Mouse (Mus musculus) MEL (cell line): ENCODE measurements around the gene Mapk1. TPM values are rescaled to one million over a fixed set of nuclear protein-coding genes. Genes with fewer than 3 reads are reported as not detected.

Experiments
- DNase-seq: peaks from one replicate; pipeline ENCODE4 v3.0.0; 2011; ENCODE audit warnings: low read depth, low spot score
- H3K27ac ChIP-seq: 2 replicates; pipeline ENCODE4 v1.5.1; 2012; ENCODE audit warnings: low read depth, mild to moderate bottlenecking, control low read depth, low read length, moderate library complexity; ENCODE audit not compliant: control insufficient read depth
- H3K27me3 ChIP-seq, 2 experiments: fragments of 150-350 bp in 1 of 2; sonication (generic) in 1 of 2; 2 replicates each; pipeline ENCODE4 v1.6.1; 2012; ENCODE audit warnings: low read length in 2 of 2, mild to moderate bottlenecking in 2 of 2, improper control_type of control experiment in 1 of 2, moderate library complexity in 1 of 2; ENCODE audit not compliant: insufficient read depth in 2 of 2, control insufficient read depth in 1 of 2
- H3K36me3 ChIP-seq, 2 experiments: 2 replicates each; pipeline ENCODE4 v1.6.1; 2012 to 2014; ENCODE audit warnings: low read length in 2 of 2, improper control_type of control experiment in 1 of 2, inconsistent platforms in 1 of 2, mild to moderate bottlenecking in 1 of 2; ENCODE audit not compliant: insufficient read depth in 2 of 2, control insufficient read depth in 1 of 2
- H3K4me1 ChIP-seq, 2 experiments: fragments of 150-350 bp in 1 of 2; sonication (generic) in 1 of 2; 2 replicates each; pipeline ENCODE4 v1.6.1; 2012; ENCODE audit warnings: low read length in 2 of 2, improper control_type of control experiment in 1 of 2, mild to moderate bottlenecking in 1 of 2; ENCODE audit not compliant: insufficient read depth in 2 of 2, control insufficient read depth in 1 of 2
- H3K4me3 ChIP-seq, 2 experiments: fragments of 150-350 bp in 1 of 2; sonication (generic) in 1 of 2; 2 replicates each; pipeline ENCODE4 v1.5.1; 2012; ENCODE audit warnings: low read depth in 2 of 2, low read length in 2 of 2, mild to moderate bottlenecking in 2 of 2, moderate library complexity in 2 of 2, control low read depth in 1 of 2, improper control_type of control experiment in 1 of 2; ENCODE audit not compliant: control insufficient read depth in 1 of 2, insufficient read depth in 1 of 2
- H3K79me2 ChIP-seq: 2 replicates; pipeline ENCODE4 v1.6.1; 2012; ENCODE audit warnings: mild to moderate bottlenecking, low read length, moderate library complexity; ENCODE audit not compliant: control insufficient read depth, poor library complexity, insufficient read depth
- H3K9ac ChIP-seq: 2 replicates; pipeline ENCODE4 v1.6.1; 2012; ENCODE audit warnings: low read depth, mild to moderate bottlenecking, control low read depth, low read length, moderate library complexity; ENCODE audit not compliant: control insufficient read depth, poor library complexity, severe bottlenecking
- H3K9me3 ChIP-seq: fragments of 150-350 bp; sonication (generic); replicated peaks from 2 replicates; pipeline ENCODE4 v1.6.1; 2012; ENCODE audit warnings: mild to moderate bottlenecking, low read length, improper control_type of control experiment, moderate library complexity; ENCODE audit not compliant: insufficient read depth
- CHD1 ChIP-seq: IDR thresholded peaks from 2 replicates; pipeline ENCODE4 v1.6.1; 2012; ENCODE audit warnings: low read depth, mild to moderate bottlenecking, inconsistent platforms, low read length, improper control_type of control experiment
- CHD2 ChIP-seq: IDR thresholded peaks from 2 replicates; pipeline ENCODE4 v1.6.1; 2011; ENCODE audit warnings: low read length, improper control_type of control experiment
- E2F4 ChIP-seq: IDR thresholded peaks from 2 replicates; pipeline ENCODE4 v1.6.1; 2011; ENCODE audit warnings: low read depth, low read length, improper control_type of control experiment, borderline replicate concordance
- EP300 ChIP-seq, 2 experiments: IDR thresholded peaks; 2 replicates each; pipeline ENCODE4 v1.6.1; 2011; ENCODE audit warnings: improper control_type of control experiment in 2 of 2, low read length in 2 of 2, low read depth in 1 of 2, mild to moderate bottlenecking in 1 of 2
- GATA1 ChIP-seq: IDR thresholded peaks from 2 replicates; pipeline ENCODE4 v1.6.1; 2011; ENCODE audit warnings: low read depth, low read length, improper control_type of control experiment
- HCFC1 ChIP-seq: IDR thresholded peaks from 2 replicates; pipeline ENCODE4 v1.6.1; 2012; ENCODE audit warnings: low read depth, mild to moderate bottlenecking, inconsistent platforms, low read length, improper control_type of control experiment, moderate library complexity
- KAT2A ChIP-seq: conservative IDR thresholded peaks from 2 replicates; pipeline ENCODE4 v1.6.1; 2012; ENCODE audit warnings: low read depth, low read length, improper control_type of control experiment, inconsistent platforms
- MAFK ChIP-seq: IDR thresholded peaks from 2 replicates; pipeline ENCODE4 v1.6.1; 2011; ENCODE audit warnings: low read depth, mild to moderate bottlenecking, low read length, improper control_type of control experiment, borderline replicate concordance
- MAZ ChIP-seq: IDR thresholded peaks from 2 replicates; pipeline ENCODE4 v1.6.1; 2012; ENCODE audit warnings: low read depth, mild to moderate bottlenecking, inconsistent platforms, low read length, improper control_type of control experiment
- MEF2A ChIP-seq: IDR thresholded peaks from 2 replicates; pipeline ENCODE4 v1.6.1; 2014; ENCODE audit warnings: low read depth, mild to moderate bottlenecking, inconsistent platforms, low read length, improper control_type of control experiment; ENCODE audit not compliant: poor library complexity, insufficient replicate concordance, severe bottlenecking; ENCODE audit errors: extremely low read depth
- MXI1 ChIP-seq: IDR thresholded peaks from 2 replicates; pipeline ENCODE4 v1.6.1; 2011; ENCODE audit warnings: mild to moderate bottlenecking, low read depth, low read length, improper control_type of control experiment
- NELFE ChIP-seq: IDR thresholded peaks from 2 replicates; pipeline ENCODE4 v1.6.1; 2011; ENCODE audit warnings: low read depth, low read length, improper control_type of control experiment
- NRF1 ChIP-seq: IDR thresholded peaks from 2 replicates; pipeline ENCODE4 v1.6.1; 2014; ENCODE audit warnings: low read depth, mild to moderate bottlenecking, inconsistent platforms, low read length, improper control_type of control experiment, moderate library complexity; ENCODE audit not compliant: poor library complexity, insufficient read depth, severe bottlenecking
- POLR2A ChIP-seq, 2 experiments: IDR thresholded peaks; 2 replicates each; pipeline ENCODE4 v1.6.1; 2011 to 2012; ENCODE audit warnings: low read length in 2 of 2, mild to moderate bottlenecking in 2 of 2, control low read depth in 1 of 2, improper control_type of control experiment in 1 of 2, low read depth in 1 of 2, moderate library complexity in 1 of 2; ENCODE audit not compliant: control insufficient read depth in 1 of 2, insufficient read depth in 1 of 2, poor library complexity in 1 of 2
- POLR2AphosphoS2 ChIP-seq: IDR thresholded peaks from 2 replicates; pipeline ENCODE4 v1.6.1; 2011; ENCODE audit warnings: low read length, improper control_type of control experiment
- RCOR1 ChIP-seq: IDR thresholded peaks from 2 replicates; pipeline ENCODE4 v1.6.1; 2012; ENCODE audit warnings: low read depth, mild to moderate bottlenecking, inconsistent platforms, low read length, improper control_type of control experiment
- SIN3A ChIP-seq: IDR thresholded peaks from 2 replicates; pipeline ENCODE4 v1.6.1; 2012; ENCODE audit warnings: low read length, improper control_type of control experiment, inconsistent platforms
- SMC3 ChIP-seq: IDR thresholded peaks from 2 replicates; pipeline ENCODE4 v1.6.1; 2011; ENCODE audit warnings: low read depth, low read length, improper control_type of control experiment
- TAL1 ChIP-seq: IDR thresholded peaks from 2 replicates; pipeline ENCODE4 v1.6.1; 2012; ENCODE audit warnings: mild to moderate bottlenecking, inconsistent platforms, low read length, moderate library complexity, mixed read lengths
- USF1 ChIP-seq: IDR thresholded peaks from 2 replicates; pipeline ENCODE4 v1.6.1; 2014; ENCODE audit warnings: low read depth, mild to moderate bottlenecking, inconsistent platforms, low read length, improper control_type of control experiment, moderate library complexity
- ZC3H11A ChIP-seq: IDR thresholded peaks from 2 replicates; pipeline ENCODE4 v1.6.1; 2012; ENCODE audit warnings: low read depth, mild to moderate bottlenecking, inconsistent platforms, low read length, improper control_type of control experiment
- polyA plus RNA-seq, 2 experiments: library from polyadenylated mRNA; stranded (reverse) in 1 of 2; unstranded in 1 of 2; fragments of >175 nt in 1 of 2; fragments of >200 nt in 1 of 2; gene quantifications; 2 replicates each; pipeline versions ENCODE4 v1.2.1 to v1.2.4; 2012; ENCODE audit warnings: low replicate concordance in 2 of 2, low read depth in 1 of 2; ENCODE audit not compliant: insufficient read length in 2 of 2, insufficient read depth in 1 of 2, missing spikeins in 1 of 2
- total RNA-seq: library from RNA; depleted of rRNA; stranded (reverse); fragments of 300-350 nt; gene quantifications from 2 replicates; pipeline ENCODE4 v1.2.3, GENCODE M21; 2012

The Mapk1 gene
- total and polyA plus RNA-seq, 3 experiments: 125 to 225 (median 144) TPM

DNA sequence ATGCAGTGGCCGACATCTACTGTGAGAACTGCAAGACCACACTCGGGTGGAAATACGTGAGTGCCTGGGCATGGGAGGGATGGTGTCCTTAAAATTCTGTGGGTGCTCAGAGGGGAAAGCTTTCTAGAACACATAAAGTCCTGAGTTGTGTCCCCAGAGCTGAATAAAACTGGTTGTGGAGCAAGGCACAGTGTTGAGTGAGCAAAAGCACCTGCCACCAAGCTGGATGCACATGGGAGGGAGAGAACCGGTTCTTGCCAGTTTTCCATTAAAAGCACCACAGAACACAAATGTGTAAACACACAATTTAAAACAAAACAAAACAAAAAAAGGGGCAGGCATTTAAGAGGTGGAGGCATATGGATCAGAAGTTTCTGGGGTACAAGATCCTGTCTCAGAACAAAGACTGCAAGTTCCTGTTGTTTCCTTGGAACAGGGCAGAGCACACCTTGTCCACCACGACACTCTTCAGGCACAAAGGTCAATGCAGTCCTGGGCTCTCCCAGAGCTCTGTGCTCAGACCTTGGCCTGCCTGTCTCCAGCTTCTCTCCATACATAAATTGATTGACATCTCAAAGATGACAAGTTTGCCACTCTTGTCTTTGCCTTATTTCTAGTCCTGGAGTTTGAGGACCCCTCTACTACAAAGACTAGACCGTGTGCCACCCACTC lies 99.1 kb downstream of the Mapk1 start:
- Histone ChIP-seq H3K9me3 (no peaks in the 10 kb centered on the region), H3K9ac (no peak overlapping the region), H3K36me3 (peaks cover 0 to 1% of the 10 kb centered on the region in 2 experiments; a peak in 1 of 4 replicates), H3K27ac (no peak overlapping the region), H3K4me1 (0 out of 4 replicates have a peak, but pooled peaks cover 0 to 3% of the 10 kb centered on the region in 2 experiments), H3K27me3 (no peaks in the 10 kb centered on the region), H3K4me3 (no peak overlapping the region), H3K79me2 (no peaks in the 10 kb centered on the region)
- DNase-seq: no peak
- TF ChIP-seq GATA1 (no peak), NRF1 (no peak), SMC3 (no peak), MAZ (no peak), MAFK (no peak), MEF2A (no peak), KAT2A (no peak), CHD1 (no peak), RCOR1 (no peak), HCFC1 (no peak), CHD2 (no peak), POLR2AphosphoS2 (no peak), E2F4 (no peak), SIN3A (no peak), ZC3H11A (no peak), NELFE (no peak), MXI1 (no peak), EP300 (IDR thresholded peaks at IDR 0.05; ENCODE audit: low read depth in 1 of 2, low read length in 2 of 2) (no peak), TAL1 (no peak)

DNA sequence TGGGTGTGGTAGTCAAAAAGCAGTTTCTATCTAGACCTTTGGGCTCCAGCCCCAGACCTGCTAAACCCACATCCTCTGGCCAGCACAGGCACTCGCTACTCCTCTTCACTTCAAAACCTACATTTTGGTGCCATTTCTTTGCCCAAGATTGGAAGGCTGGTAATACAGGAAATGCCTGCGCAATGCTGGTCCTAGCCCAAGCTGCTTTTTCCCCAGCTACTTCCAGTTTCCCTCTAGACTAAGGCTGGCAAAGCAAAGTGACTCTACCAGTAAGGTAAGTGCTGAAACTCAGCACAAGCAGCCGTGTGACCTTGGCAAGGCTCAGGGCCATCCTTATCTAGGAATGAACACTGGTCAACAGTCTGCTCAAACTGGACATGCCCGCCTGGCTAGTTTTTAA lies 102.5 kb downstream of the Mapk1 start:
- no peak overlapping the region for H3K27ac ChIP-seq
- H3K9ac ChIP-seq: no peak overlapping the region
- H3K4me3 ChIP-seq: no peak overlapping the region
- no peaks in the 10 kb centered on the region for H3K79me2 ChIP-seq
- H3K36me3 ChIP-seq: peaks cover 0 to 10% of the 10 kb centered on the region in 2 experiments; a peak in 2 of 4 replicates
- TF ChIP-seq SIN3A (no peak), POLR2A (IDR thresholded peaks at IDR 0.05; ENCODE audit: control insufficient read depth in 1 of 2, insufficient read depth in 1 of 2, low read depth in 1 of 2, low read length in 2 of 2, poor library complexity in 1 of 2) (peak in 1 of 2 experiments; percentile 24; a peak in 1 of 4 replicates), USF1 (no peak)
- H3K9me3 ChIP-seq: no peaks in the 10 kb centered on the region
- H3K27me3 ChIP-seq: no peaks in the 10 kb centered on the region
- no peaks in the 10 kb centered on the region for H3K4me1 ChIP-seq
- DNase-seq: no peak
